Comparison of ENCODE assay signal across 33 mouse cellular contexts in genomic region chr3:152247708-152248107, GRCm38 (mm10). TPM values are rescaled to one million over a fixed set of nuclear protein-coding genes. Genes with fewer than 3 reads are reported as not detected.
"Had no signal": no experiment of that assay in that cellular context is flagged by ENCODE, and none has a peak within 500 bp of the region (broad histone marks: within the 10 kb centered on the region; RNA-seq: fewer than 3 reads in every experiment).

No protein-coding gene starts in this region.

- H3K9me3 ChIP-seq: limb, embryonic 10.5 days; limb, embryonic 12.5 days; limb, embryonic 13.5 days; limb, embryonic 15.5 days; liver, embryonic 12.5 days; liver, embryonic 13.5 days; liver, embryonic 15.5 days; lung, embryonic 15.5 days; megakaryocyte, embryonic 14.5 days; midbrain, embryonic 10.5 days; midbrain, embryonic 12.5 days; midbrain, embryonic 13.5 days; midbrain, embryonic 15.5 days had no signal

- H3K27me3 ChIP-seq: limb, embryonic 12.5 days; limb, embryonic 13.5 days; limb, embryonic 15.5 days; liver, embryonic 12.5 days; liver, embryonic 13.5 days; liver, embryonic 15.5 days; lung, embryonic 15.5 days; megakaryocyte, embryonic 14.5 days; midbrain, embryonic 12.5 days; midbrain, embryonic 13.5 days; midbrain, embryonic 15.5 days had no signal

- DNase-seq: left cerebral cortex, postnatal 4 days; liver; liver, embryonic 13.5 days; liver, postnatal 0 days; lung, adult 18-20 months; lung, adult 2 months; lung, embryonic 14.5 days; lung, postnatal 10 days; lung, postnatal 14 days; lung, postnatal 36 days; lung, postnatal 4 days; midbrain, embryonic 14.5 days had no signal

- ATAC-seq: liver, embryonic 12.5 days; liver, postnatal 0 days; lung, postnatal 0 days; midbrain, embryonic 13.5 days; midbrain, embryonic 15.5 days; midbrain, embryonic 16.5 days had no signal

- H3K4me3 ChIP-seq: left cerebral cortex, adult 2 months; limb, embryonic 10.5 days; limb, embryonic 12.5 days; limb, embryonic 13.5 days; limb, embryonic 15.5 days; liver, embryonic 12.5 days; liver, embryonic 13.5 days; liver, embryonic 15.5 days; lung, embryonic 15.5 days; megakaryocyte, embryonic 14.5 days; midbrain, embryonic 10.5 days; midbrain, embryonic 12.5 days; midbrain, embryonic 13.5 days; midbrain, embryonic 15.5 days had no signal

- H3K36me3 ChIP-seq: limb, embryonic 10.5 days; limb, embryonic 12.5 days; limb, embryonic 15.5 days; liver, embryonic 12.5 days; liver, embryonic 13.5 days; midbrain, embryonic 10.5 days; midbrain, embryonic 12.5 days; midbrain, embryonic 13.5 days; midbrain, embryonic 15.5 days had no signal

- H3K9ac ChIP-seq: limb, embryonic 12.5 days; limb, embryonic 13.5 days; limb, embryonic 15.5 days; liver, embryonic 12.5 days; liver, embryonic 13.5 days; liver, embryonic 14.5 days; liver, embryonic 15.5 days; liver, postnatal 0 days; lung, embryonic 14.5 days; lung, embryonic 15.5 days; midbrain, embryonic 12.5 days; midbrain, embryonic 13.5 days; midbrain, embryonic 15.5 days had no signal

- H3K27ac ChIP-seq: left cerebral cortex, adult 2 months; limb, embryonic 10.5 days; limb, embryonic 12.5 days; limb, embryonic 13.5 days; limb, embryonic 15.5 days; liver, embryonic 12.5 days; liver, embryonic 13.5 days; liver, embryonic 14.5 days; liver, embryonic 15.5 days; lung, embryonic 15.5 days; macrophage; midbrain, embryonic 10.5 days; midbrain, embryonic 12.5 days; midbrain, embryonic 13.5 days; midbrain, embryonic 15.5 days had no signal

- H3K4me1 ChIP-seq: limb, embryonic 10.5 days; limb, embryonic 12.5 days; limb, embryonic 13.5 days; limb, embryonic 15.5 days; liver, embryonic 12.5 days; liver, embryonic 13.5 days; liver, embryonic 15.5 days; lung, embryonic 15.5 days; midbrain, embryonic 10.5 days; midbrain, embryonic 12.5 days; midbrain, embryonic 13.5 days; midbrain, embryonic 15.5 days had no signal

- H3K4me2 ChIP-seq: limb, embryonic 12.5 days; limb, embryonic 13.5 days; limb, embryonic 15.5 days; liver, embryonic 12.5 days; liver, embryonic 13.5 days; liver, embryonic 15.5 days; lung, embryonic 14.5 days; lung, embryonic 15.5 days; midbrain, embryonic 11.5 days; midbrain, embryonic 12.5 days; midbrain, embryonic 13.5 days; midbrain, embryonic 15.5 days had no signal

RNA-seq across cellular contexts. Expression of gene Nexn, which starts 18.4 kb away (rescaled TPM):
- total RNA-seq: megakaryocyte progenitor cell, adult 5-6 weeks; megakaryocyte, adult 5-6 weeks; monocyte, adult 5-6 weeks had no signal
